Mouse (Mus musculus): ENCODE measurements around the gene Tmem82.

DNA sequence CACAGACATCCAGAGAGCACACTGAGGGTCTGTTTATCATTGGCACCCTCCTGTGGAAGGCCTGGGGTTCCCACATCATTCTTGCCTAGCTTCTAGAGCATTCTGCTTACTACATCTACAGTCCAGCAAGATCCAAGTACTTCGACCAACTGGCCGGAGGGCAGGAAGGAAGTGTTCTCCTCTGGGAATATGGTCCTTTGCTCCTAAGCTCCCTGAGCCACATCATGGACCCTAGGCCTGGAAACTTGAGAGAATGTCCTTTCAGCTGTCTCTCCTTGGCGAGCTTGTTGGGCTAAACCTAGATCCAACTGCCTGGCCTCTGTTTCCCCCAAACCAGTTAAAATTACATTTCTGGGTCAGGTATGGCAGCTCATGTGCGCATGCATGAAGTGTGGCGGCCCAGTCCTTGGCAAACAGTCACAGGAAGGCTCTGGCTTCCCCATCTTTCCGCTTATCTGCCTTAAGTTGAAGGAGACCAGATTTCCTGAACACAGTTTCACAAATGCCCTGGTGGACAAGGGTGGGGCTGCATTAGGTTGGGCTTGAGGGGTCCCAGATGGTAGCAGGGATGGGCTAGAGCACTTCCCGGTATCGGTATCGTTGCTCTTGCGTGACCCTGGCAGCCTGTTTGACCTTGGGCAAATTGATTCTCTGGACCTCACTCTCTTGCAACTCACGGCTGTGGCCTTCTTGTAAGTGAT, 15.8 kb downstream of the Tmem82 start:
- no peak for TF ChIP-seq CTCF (IDR thresholded peaks at IDR 0.05; ENCODE audit: low read depth, low read length)
- TF ChIP-seq GATA1 (IDR thresholded peaks at IDR 0.05; ENCODE audit: borderline replicate concordance, low read length), result no peak
- TF ChIP-seq POLR2AphosphoS5 (IDR thresholded peaks at IDR 0.05; ENCODE audit: insufficient replicate concordance, low read depth, low read length), result no peak
- TF ChIP-seq TAL1 (conservative IDR thresholded peaks at IDR 0.05; ENCODE audit: low read depth, low read length), result no peak
